Comparison of ENCODE assay signal across 7 mouse cellular contexts in genomic region chr1:180264851-180265250, GRCm38 (mm10). TPM values are rescaled to one million over a fixed set of nuclear protein-coding genes. Genes with fewer than 3 reads are reported as not detected.
DNase-seq lines count a peak whose midpoint lies in the region; ATAC-seq lines count a peak whose summit lies in the region.

No protein-coding gene starts in this region.

- no peaks in the 10 kb centered on the region; the same call in 1 of the 2 replicates for H3K4me1 ChIP-seq in hindbrain, embryonic 16.5 days (ENCODE audit: control insufficient read depth, insufficient read depth, low read depth, low read length)
- no peaks in the 10 kb centered on the region for H3K4me1 ChIP-seq in hindbrain, embryonic 11.5 days (replicated peaks; ENCODE audit: control insufficient read depth, insufficient read depth, low read length)
- peaks cover 66% of the 10 kb centered on the region for H3K4me1 ChIP-seq in liver, embryonic 12.5 days

- H3K27ac ChIP-seq in hindbrain, embryonic 16.5 days (ENCODE audit: low read depth, low read length): no peak overlapping the region
- no peak overlapping the region for H3K27ac ChIP-seq in hindbrain, embryonic 11.5 days (ENCODE audit: low read depth, low read length)
- H3K27ac ChIP-seq in liver, embryonic 12.5 days: no peak overlapping the region

- intact Hi-C loops in left cerebral cortex, postnatal 36 days (cut with DNase I): loop anchor here (5.0 kb wide), 4 partner anchors 67 to 502 kb away; partner anchors contain the start of genes Itpkb and Parp1

- H3K36me3 ChIP-seq in hindbrain, embryonic 16.5 days (ENCODE audit: control insufficient read depth, insufficient read depth, low read length): no peaks in the 10 kb centered on the region
- no peaks in the 10 kb centered on the region for H3K36me3 ChIP-seq in hindbrain, embryonic 11.5 days (ENCODE audit: control insufficient read depth, insufficient read depth, low read length)
- no peaks in the 10 kb centered on the region for H3K36me3 ChIP-seq in liver, embryonic 12.5 days

- no peak for DNase-seq in hindbrain, embryonic 11.5 days (ENCODE audit: low spot score)
- DNase-seq in CD4-positive, CD25-positive, alpha-beta regulatory T cell, adult 2 months (ENCODE audit: low read depth, low spot score): peak; percentile 61
- peak; percentile 23 for DNase-seq in T-cell, adult 2 months (ENCODE audit: low spot score)
- no peak for DNase-seq in left cerebral cortex, postnatal 36 days (ENCODE audit: low spot score in 2 of 2)
- no peak for DNase-seq in frontal cortex, adult 2 months (ENCODE audit: extremely low spot score in 1 of 2, low spot score in 1 of 2)

- H3K4me2 ChIP-seq in hindbrain, embryonic 16.5 days (ENCODE audit: low read length): 0 out of 2 replicates have a peak overlapping the region, but pooled peaks have one; percentile 21
- no peak overlapping the region for H3K4me2 ChIP-seq in hindbrain, embryonic 11.5 days (replicated peaks; ENCODE audit: low read depth, low read length)
- H3K4me2 ChIP-seq in liver, embryonic 12.5 days: peak overlapping the region; percentile 53

- 63% methylated on average over 10 of the region's 10 CpGs for WGBS in hindbrain, embryonic 16.5 days
- 66% methylated on average over 10 of the region's 10 CpGs for WGBS in hindbrain, embryonic 11.5 days
- 56% methylated on average over 10 of the region's 10 CpGs for WGBS in liver, embryonic 12.5 days (ENCODE audit: insufficient replicate concordance)

- ATAC-seq in hindbrain, embryonic 16.5 days: no peak
- no peak for ATAC-seq in hindbrain, embryonic 11.5 days (ENCODE audit: low FRiP score)
- no peak for ATAC-seq in liver, embryonic 12.5 days

- H3K9me3 ChIP-seq in hindbrain, embryonic 16.5 days (ENCODE audit: control insufficient read depth, low read length): no peaks in the 10 kb centered on the region
- no peaks in the 10 kb centered on the region for H3K9me3 ChIP-seq in hindbrain, embryonic 11.5 days (ENCODE audit: control insufficient read depth, low read length)
- H3K9me3 ChIP-seq in liver, embryonic 12.5 days (replicated peaks): no peaks in the 10 kb centered on the region

- H3K9ac ChIP-seq in hindbrain, embryonic 16.5 days (ENCODE audit: low read depth, low read length): no peak overlapping the region
- H3K9ac ChIP-seq in hindbrain, embryonic 11.5 days (ENCODE audit: low read depth, low read length): no peak overlapping the region
- 0 out of 2 replicates have a peak overlapping the region, but pooled peaks have one; percentile 8 for H3K9ac ChIP-seq in liver, embryonic 12.5 days

- peaks cover 5% of the 10 kb centered on the region; the same call in 1 of the 2 replicates for H3K27me3 ChIP-seq in hindbrain, embryonic 16.5 days (replicated peaks; ENCODE audit: control insufficient read depth, insufficient read depth, low read length)
- H3K27me3 ChIP-seq in hindbrain, embryonic 11.5 days (ENCODE audit: control insufficient read depth, insufficient read depth, low read length): no peaks in the 10 kb centered on the region
- peaks cover 16% of the 10 kb centered on the region for H3K27me3 ChIP-seq in liver, embryonic 12.5 days (replicated peaks)

- no peak overlapping the region for H3K4me3 ChIP-seq in hindbrain, embryonic 16.5 days (ENCODE audit: low read length)
- no peak overlapping the region for H3K4me3 ChIP-seq in hindbrain, embryonic 11.5 days (ENCODE audit: low read depth, low read length)
- peak overlapping the region; percentile 30 for H3K4me3 ChIP-seq in liver, embryonic 12.5 days

RNA-seq across cellular contexts. Expression of gene Psen2, which starts 1.6 kb away (rescaled TPM):
- 17.7 and 22.2 TPM in 2 replicates for polyA plus RNA-seq in hindbrain, embryonic 16.5 days (2015; fragmentation: Nextera tagmentation; extraction: Ambion mirVana)
- polyA plus RNA-seq in hindbrain, embryonic 11.5 days (2014; fragmentation: Nextera tagmentation; extraction: Ambion mirVana): 4.4 and 6.9 TPM in 2 replicates
- 20.9 and 21.3 TPM in 2 replicates for polyA plus RNA-seq in liver, embryonic 12.5 days (2016; fragmentation: Nextera tagmentation; extraction: Ambion mirVana)
- total RNA-seq in left cerebral cortex, postnatal 36 days (2021): 10 to 100 TPM; 19.3 to 20.0 TPM
- polyA plus RNA-seq in frontal cortex, adult 2 months (2012; rRNA removed): 22.4 and 23.9 TPM in 2 replicates

Comparison
In these comparisons a context has a peak if more than half of its experiments do, and no peak if none do; other contexts are left out.
1. DNase-seq: peak in CD4-positive, CD25-positive, alpha-beta regulatory T cell, adult 2 months (single experiment) and T-cell, adult 2 months (single experiment); none in hindbrain, embryonic 11.5 days (single experiment), left cerebral cortex, postnatal 36 days (0 of 2) and frontal cortex, adult 2 months (0 of 2).